Mouse (Mus musculus): ENCODE data around the gene C530008M17Rik.

C530008M17Rik gene

GRCm38 (mm10) chr5:76670183-76670582 lies 13.9 kb downstream of the C530008M17Rik start:
- Histone ChIP-seq H3K9me3 (ENCODE audit: low read length) (no peaks in the 10 kb centered on the region), H3K4me3 (replicated peaks; ENCODE audit: low read length) (no peak overlapping the region), H3K4me1 (replicated peaks; ENCODE audit: low read depth, low read length) (no peaks in the 10 kb centered on the region), H3K27me3 (ENCODE audit: insufficient read depth, low read length) (no peaks in the 10 kb centered on the region), H3K36me3 (ENCODE audit: insufficient read depth, low read length) (no peaks in the 10 kb centered on the region)
- no peak for TF ChIP-seq NANOG (IDR thresholded peaks at IDR 0.05; ENCODE audit: borderline replicate concordance, low read length)
- TF ChIP-seq CTCF (conservative IDR thresholded peaks at IDR 0.05; ENCODE audit: low read length) = no peak
- no peak for TF ChIP-seq POU5F1 (IDR thresholded peaks at IDR 0.05; ENCODE audit: borderline replicate concordance, low read length)

- Histone ChIP-seq H3K4me1 (replicated peaks; ENCODE audit: low read depth, low read length) (no peaks in the 10 kb centered on the region), H3K4me3 (replicated peaks; ENCODE audit: low read length) (no peak overlapping the region), H3K27me3 (ENCODE audit: insufficient read depth, low read length) (no peaks in the 10 kb centered on the region), H3K36me3 (ENCODE audit: insufficient read depth, low read length) (no peaks in the 10 kb centered on the region), H3K9me3 (ENCODE audit: low read length) (no peaks in the 10 kb centered on the region)
- no peak for TF ChIP-seq NANOG (IDR thresholded peaks at IDR 0.05; ENCODE audit: borderline replicate concordance, low read length)
- no peak for TF ChIP-seq CTCF (conservative IDR thresholded peaks at IDR 0.05; ENCODE audit: low read length)
- TF ChIP-seq POU5F1 (IDR thresholded peaks at IDR 0.05; ENCODE audit: borderline replicate concordance, low read length) = no peak
These were observed 17.8 kb downstream of the C530008M17Rik start for GRCm38 (mm10) chr5:76674022-76674653.

- H3K9me3 ChIP-seq (ENCODE audit: low read length) = no peaks in the 10 kb centered on the region
- H3K4me3 ChIP-seq (replicated peaks; ENCODE audit: low read length) = no peak overlapping the region
- H3K4me1 ChIP-seq (replicated peaks; ENCODE audit: low read depth, low read length) = no peaks in the 10 kb centered on the region
- TF ChIP-seq NANOG (IDR thresholded peaks at IDR 0.05; ENCODE audit: borderline replicate concordance, low read length) = no peak
- TF ChIP-seq CTCF (conservative IDR thresholded peaks at IDR 0.05; ENCODE audit: low read length) = no peak
- TF ChIP-seq POU5F1 (IDR thresholded peaks at IDR 0.05; ENCODE audit: borderline replicate concordance, low read length) = no peak
- no peaks in the 10 kb centered on the region for H3K27me3 ChIP-seq (ENCODE audit: insufficient read depth, low read length)
- H3K36me3 ChIP-seq (ENCODE audit: insufficient read depth, low read length) = no peaks in the 10 kb centered on the region
These were observed 19.1 kb downstream of the C530008M17Rik start for GRCm38 (mm10) chr5:76675369-76675768.

GRCm38 (mm10) chr5:76680959-76681358 lies 24.6 kb downstream of the C530008M17Rik start:
- no peak overlapping the region for H3K4me3 ChIP-seq (replicated peaks; ENCODE audit: low read length)
- H3K4me1 ChIP-seq (replicated peaks; ENCODE audit: low read depth, low read length) = no peaks in the 10 kb centered on the region
- H3K27me3 ChIP-seq (ENCODE audit: insufficient read depth, low read length) = no peaks in the 10 kb centered on the region
- H3K9me3 ChIP-seq (ENCODE audit: low read length) = no peaks in the 10 kb centered on the region
- H3K36me3 ChIP-seq (ENCODE audit: insufficient read depth, low read length) = no peaks in the 10 kb centered on the region
- no peak for TF ChIP-seq NANOG (IDR thresholded peaks at IDR 0.05; ENCODE audit: borderline replicate concordance, low read length)
- no peak for TF ChIP-seq POU5F1 (IDR thresholded peaks at IDR 0.05; ENCODE audit: borderline replicate concordance, low read length)
- TF ChIP-seq CTCF (conservative IDR thresholded peaks at IDR 0.05; ENCODE audit: low read length) = no peak

- TF ChIP-seq NANOG (IDR thresholded peaks at IDR 0.05; ENCODE audit: borderline replicate concordance, low read length) (no peak), CTCF (conservative IDR thresholded peaks at IDR 0.05; ENCODE audit: low read length) (no peak)
- H3K27me3 ChIP-seq (ENCODE audit: insufficient read depth, low read length) = no peaks in the 10 kb centered on the region
- H3K4me3 ChIP-seq (replicated peaks; ENCODE audit: low read length) = no peak overlapping the region
- H3K36me3 ChIP-seq (ENCODE audit: insufficient read depth, low read length) = no peaks in the 10 kb centered on the region
- H3K4me1 ChIP-seq (replicated peaks; ENCODE audit: low read depth, low read length) = no peaks in the 10 kb centered on the region
- H3K9me3 ChIP-seq (ENCODE audit: low read length) = no peaks in the 10 kb centered on the region
These were observed 25.8 kb downstream of the C530008M17Rik start for GRCm38 (mm10) chr5:76681895-76682656.

- no peaks in the 10 kb centered on the region for H3K4me1 ChIP-seq (replicated peaks; ENCODE audit: low read depth, low read length)
- H3K36me3 ChIP-seq (ENCODE audit: insufficient read depth, low read length) = no peaks in the 10 kb centered on the region
- no peaks in the 10 kb centered on the region for H3K27me3 ChIP-seq (ENCODE audit: insufficient read depth, low read length)
- no peak for TF ChIP-seq NANOG (IDR thresholded peaks at IDR 0.05; ENCODE audit: borderline replicate concordance, low read length)
- TF ChIP-seq CTCF (conservative IDR thresholded peaks at IDR 0.05; ENCODE audit: low read length) = no peak
- TF ChIP-seq POU5F1 (IDR thresholded peaks at IDR 0.05; ENCODE audit: borderline replicate concordance, low read length) = no peak
- no peaks in the 10 kb centered on the region for H3K9me3 ChIP-seq (ENCODE audit: low read length)
- H3K4me3 ChIP-seq (replicated peaks; ENCODE audit: low read length) = no peak overlapping the region
These were observed 27.1 kb downstream of the C530008M17Rik start for GRCm38 (mm10) chr5:76683455-76683854.

GRCm38 (mm10) chr5:76684658-76685605 lies 28.6 kb downstream of the C530008M17Rik start:
- Histone ChIP-seq H3K9me3 (ENCODE audit: low read length) (no peaks in the 10 kb centered on the region), H3K36me3 (ENCODE audit: insufficient read depth, low read length) (no peaks in the 10 kb centered on the region), H3K4me1 (replicated peaks; ENCODE audit: low read depth, low read length) (no peaks in the 10 kb centered on the region), H3K27me3 (ENCODE audit: insufficient read depth, low read length) (no peaks in the 10 kb centered on the region), H3K4me3 (replicated peaks; ENCODE audit: low read length) (no peak overlapping the region)
- TF ChIP-seq NANOG (IDR thresholded peaks at IDR 0.05; ENCODE audit: borderline replicate concordance, low read length) (no peak), CTCF (conservative IDR thresholded peaks at IDR 0.05; ENCODE audit: low read length) (no peak), POU5F1 (IDR thresholded peaks at IDR 0.05; ENCODE audit: borderline replicate concordance, low read length) (no peak)

All from E14TG2a.4 (cell line).